Mouse (Mus musculus): ENCODE results near the gene Usp15. TPM values are rescaled to one million over a fixed set of nuclear protein-coding genes. Genes with fewer than 3 reads are reported as not detected.
"Not testable (repeated sequence)": the region's sequence is repeated elsewhere in the genome, so short reads cannot be mapped to it uniquely, and the experiment has no call there.

Gene Usp15
- 10 to 100 TPM; 75.2 to 92.7 TPM for total RNA-seq (2021)
- long read RNA-seq, experiment 1, full-length matches to known transcripts: 38 of 46 reads
- long read RNA-seq, experiment 1, partial matches to known transcripts: 3 of 46 reads
- long read RNA-seq, experiment 1, other reads (novel, unspliced or antisense): 5 of 46 reads
- long read RNA-seq, experiment 2, full-length matches to known transcripts: 121 of 138 reads
- long read RNA-seq, experiment 2, partial matches to known transcripts: 11 of 138 reads
- long read RNA-seq, experiment 2, other reads (novel, unspliced or antisense): 6 of 138 reads

DNA sequence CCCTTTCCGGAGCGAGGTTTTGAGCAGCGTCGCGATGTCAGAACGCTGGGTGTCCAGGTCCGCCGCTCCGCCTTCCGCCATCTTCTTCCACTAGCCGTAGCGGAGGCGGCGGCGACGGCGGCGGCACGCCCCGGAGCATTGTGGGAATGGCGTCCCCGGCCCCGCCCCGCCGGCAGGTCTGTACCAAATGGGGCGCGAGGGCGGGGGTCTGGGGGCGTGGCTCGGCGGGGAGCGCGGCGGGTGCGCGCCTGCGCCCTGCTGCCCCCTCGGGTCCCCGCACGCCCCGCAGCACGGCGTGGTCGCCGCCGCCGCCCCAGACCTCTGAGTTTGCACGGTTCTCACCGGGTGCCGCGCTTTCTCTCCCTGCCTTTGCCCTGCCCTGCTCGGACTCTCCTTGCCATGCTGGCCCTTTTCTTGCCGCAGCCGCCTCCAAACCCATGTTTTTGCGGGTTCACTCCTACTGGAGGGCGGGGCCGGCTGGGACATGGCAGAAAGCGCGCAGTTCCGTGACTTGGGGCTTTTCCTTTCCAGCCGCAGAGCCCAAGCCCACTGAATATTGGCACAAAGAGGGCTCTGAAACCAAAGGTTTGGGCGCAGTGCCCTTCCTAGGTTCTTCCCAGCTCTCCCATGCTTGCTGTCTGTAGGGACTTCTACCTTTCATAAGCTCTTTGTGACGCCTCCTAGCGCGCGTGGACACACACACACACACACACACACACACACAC is at the start of gene Usp15:
Gene Usp15, minus strand, starts transcription at position 161 of the 725 bp plus-strand sequence.
- DNase-seq (ENCODE audit: low spot score in 2 of 2): peak; percentile 91 to 94

DNA sequence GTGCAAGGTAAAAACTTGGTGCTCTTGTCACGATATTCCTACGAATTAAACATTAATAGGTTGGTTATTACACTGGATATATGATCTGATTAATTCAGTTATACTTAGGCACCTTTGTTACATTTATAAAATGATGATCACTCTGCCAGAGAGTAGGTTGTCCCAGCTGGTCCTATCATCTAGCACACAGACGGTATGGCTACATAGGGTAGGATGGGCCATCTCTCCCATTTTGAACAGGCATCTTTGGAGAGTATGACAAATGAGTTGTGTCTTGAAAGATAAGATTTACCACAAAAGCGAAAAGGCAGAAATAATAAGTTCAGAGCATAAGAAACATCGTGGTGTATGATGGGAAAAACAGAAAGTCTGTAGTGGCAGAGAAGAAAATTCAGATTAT is 32.6 kb upstream of the Usp15 start:
- DNase-seq (ENCODE audit: low spot score in 2 of 2): no peak

- no peak for DNase-seq (ENCODE audit: low spot score in 2 of 2)
Measured at GRCm38 (mm10) chr10:123222785-123223184, 26.0 kb upstream of the Usp15 start.

DNA sequence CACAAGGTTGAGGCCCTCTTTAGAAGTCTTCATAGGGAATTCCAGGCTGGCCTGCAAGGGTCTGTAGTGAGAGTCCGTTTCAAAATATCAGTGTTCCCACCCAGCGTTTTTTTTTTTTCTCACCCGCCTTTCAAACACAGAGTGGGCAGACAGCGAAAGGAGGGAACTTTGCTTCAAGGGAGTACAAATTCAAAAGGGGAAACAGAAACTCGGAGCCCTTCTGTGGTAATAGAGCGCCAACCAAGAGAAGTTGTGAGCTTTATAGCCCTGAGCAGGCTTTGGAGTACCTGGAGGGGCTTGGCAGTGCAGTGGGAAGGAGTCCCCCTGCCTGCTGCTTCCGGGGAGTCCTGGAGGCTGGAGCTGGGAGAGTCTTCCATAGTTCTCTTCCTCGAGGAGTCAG is 12.7 kb upstream of the Usp15 start:
- no peak for DNase-seq (ENCODE audit: low spot score in 2 of 2)

DNA sequence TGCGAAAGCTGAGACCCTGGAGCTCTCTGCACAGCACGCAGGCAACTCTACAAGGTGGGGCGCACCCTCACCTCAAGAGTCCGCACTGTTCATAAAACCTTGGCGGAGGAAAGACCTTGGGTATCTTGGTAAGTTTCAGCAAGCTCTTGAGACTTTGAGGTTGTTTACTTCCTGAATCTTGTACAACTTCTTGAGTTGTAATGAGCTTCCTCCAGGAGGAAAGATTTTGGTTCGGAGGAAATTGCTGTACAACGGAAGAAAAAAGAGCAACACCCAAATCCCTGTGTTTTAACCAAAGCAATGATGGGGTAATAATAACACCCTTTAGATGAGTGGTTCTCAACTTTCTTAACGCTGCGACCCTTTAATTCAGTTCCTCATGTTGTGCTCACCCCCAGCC is 11.5 kb upstream of the Usp15 start:
- no peak for DNase-seq (ENCODE audit: low spot score in 2 of 2)

GRCm38 (mm10) chr10:123206074-123206473 is 9.3 kb upstream of the Usp15 start:
- DNase-seq (ENCODE audit: low spot score in 2 of 2): no peak

GRCm38 (mm10) chr10:123205364-123205763 is 8.6 kb upstream of the Usp15 start:
- not testable (repeated sequence) for DNase-seq (ENCODE audit: low spot score in 2 of 2)

DNA sequence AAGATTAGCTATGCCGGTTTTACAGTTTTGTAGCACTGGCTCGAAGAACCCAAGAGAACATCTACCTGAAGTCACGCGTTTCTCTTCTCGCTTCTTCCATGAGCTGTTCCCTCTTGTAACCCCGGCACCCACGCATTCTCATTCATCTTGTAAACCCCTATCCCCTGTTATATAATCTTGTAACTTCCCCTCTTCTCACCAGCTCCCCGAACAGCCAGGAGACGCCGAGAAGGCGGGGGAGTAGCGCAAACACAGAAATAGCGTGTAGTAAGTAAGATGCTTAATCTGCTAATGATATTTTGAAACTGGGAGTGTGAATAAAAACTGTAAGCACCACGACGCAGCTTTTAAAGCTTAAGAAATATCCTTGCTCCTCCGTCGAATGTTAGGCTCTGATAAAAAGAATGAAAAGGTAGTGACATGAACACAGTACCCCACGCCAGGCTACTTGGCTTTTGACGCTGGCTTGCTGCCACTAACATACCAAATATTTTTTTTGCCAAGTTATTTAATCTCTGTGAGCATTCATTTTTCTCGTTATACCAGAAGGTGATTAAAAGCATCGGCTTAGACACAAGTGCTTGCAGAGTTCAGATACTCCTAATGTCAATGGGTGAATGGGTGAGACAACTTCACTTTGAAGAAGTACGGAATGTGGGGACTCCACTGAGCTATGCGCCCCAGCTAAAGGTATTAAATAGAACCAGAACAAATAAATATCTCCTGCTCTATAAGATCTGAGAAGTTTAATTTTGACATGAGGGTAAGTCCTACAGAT is 5.4 kb upstream of the Usp15 start:
- DNase-seq (ENCODE audit: low spot score in 2 of 2): no peak

DNA sequence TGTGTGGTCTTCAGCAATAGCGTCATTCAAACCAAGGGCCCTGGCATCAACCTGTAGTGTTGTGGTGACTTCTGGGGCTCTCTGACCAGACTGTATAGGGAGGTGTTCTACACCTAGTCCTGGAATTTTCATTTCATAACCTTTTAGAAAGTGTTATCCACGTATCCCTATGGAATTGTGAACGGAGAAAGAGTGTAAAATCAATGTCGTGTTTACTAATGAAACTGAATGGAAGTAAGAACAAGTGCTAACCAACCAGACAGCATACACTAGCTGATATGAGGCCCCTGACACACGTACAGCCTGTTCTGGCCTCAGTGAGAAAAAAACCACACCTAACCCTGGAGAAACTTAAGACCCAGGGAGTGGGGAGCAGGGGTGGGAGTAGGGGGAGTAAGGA is 4.6 kb upstream of the Usp15 start:
- DNase-seq (ENCODE audit: low spot score in 2 of 2): no peak

- DNase-seq (ENCODE audit: low spot score in 2 of 2): no peak
Measured at GRCm38 (mm10) chr10:123200996-123201395, 4.2 kb upstream of the Usp15 start.

GRCm38 (mm10) chr10:123200320-123200659 is 3.5 kb upstream of the Usp15 start:
- no peak for DNase-seq (ENCODE audit: low spot score in 2 of 2)

- DNase-seq (ENCODE audit: low spot score in 2 of 2): no peak
Measured at GRCm38 (mm10) chr10:123199615-123200319, 3.0 kb upstream of the Usp15 start.

GRCm38 (mm10) chr10:123199119-123199518 is 2.3 kb upstream of the Usp15 start:
- no peak for DNase-seq (ENCODE audit: low spot score in 2 of 2)

DNA sequence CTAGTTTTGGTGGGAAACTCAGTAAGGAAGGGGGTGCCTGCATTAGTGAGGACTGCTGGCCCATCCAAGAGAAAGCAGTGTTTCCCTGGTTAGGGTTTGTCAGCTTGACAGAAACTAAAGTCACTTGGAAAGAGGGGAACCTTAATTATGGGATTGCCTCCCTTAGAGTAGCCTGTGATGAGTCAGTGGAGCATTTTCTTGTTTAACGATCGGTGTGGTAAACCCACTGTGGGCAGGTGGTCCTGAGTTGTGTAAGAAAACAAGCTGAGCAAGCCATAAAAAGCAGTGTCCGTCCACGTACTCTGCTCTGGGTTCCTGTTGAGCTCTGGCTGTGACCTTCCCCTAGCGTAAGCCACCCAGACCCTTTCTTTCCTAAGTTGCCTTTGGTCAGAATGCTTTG is 1.4 kb upstream of the Usp15 start:
- DNase-seq (ENCODE audit: low spot score in 2 of 2): no peak

DNA sequence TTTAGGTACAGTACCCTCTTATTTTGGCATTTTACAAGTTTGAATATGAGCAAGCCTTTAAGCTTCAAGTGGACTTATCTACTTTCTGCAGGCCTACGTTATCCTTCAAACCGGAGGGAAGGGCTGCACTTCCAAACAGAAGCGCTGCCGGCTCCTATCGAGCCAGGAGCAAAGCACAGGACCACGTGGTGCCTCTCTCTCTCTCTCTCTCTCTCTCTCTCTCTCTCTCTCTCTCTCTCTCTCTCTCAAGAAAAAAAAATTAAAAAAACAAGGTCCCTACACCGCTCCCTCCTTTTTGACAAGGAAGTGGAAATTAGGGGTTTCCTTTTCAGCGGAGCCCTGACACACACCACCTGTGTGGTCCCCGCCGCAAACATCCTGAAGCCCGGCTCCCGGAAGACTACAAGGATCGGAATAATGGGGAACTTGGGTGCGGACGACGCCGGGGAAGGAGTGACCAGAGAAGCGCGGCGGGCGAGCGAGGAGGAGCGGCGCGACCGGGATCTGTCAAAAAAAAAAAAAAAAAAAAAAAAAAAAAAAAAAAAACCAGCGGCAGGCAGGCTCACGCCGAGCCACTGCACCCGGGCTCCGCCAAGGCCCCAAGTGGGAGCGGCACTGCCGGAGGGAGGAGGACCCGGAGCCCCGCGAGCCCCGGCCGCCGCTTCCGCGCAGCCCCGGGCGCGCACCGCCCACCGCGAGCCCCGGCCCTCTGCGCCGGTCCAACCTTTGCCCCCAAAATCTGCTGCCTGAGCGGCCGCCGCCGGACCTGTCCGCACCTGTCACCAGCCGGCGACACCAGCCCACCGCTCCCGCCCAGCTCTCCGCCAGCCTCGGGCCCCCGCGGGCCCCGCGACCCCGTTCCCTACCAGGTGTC is 597 bp downstream of the Usp15 start:
- DNase-seq (ENCODE audit: low spot score in 2 of 2): peak in 1 of 2 experiments; percentile 51

DNA sequence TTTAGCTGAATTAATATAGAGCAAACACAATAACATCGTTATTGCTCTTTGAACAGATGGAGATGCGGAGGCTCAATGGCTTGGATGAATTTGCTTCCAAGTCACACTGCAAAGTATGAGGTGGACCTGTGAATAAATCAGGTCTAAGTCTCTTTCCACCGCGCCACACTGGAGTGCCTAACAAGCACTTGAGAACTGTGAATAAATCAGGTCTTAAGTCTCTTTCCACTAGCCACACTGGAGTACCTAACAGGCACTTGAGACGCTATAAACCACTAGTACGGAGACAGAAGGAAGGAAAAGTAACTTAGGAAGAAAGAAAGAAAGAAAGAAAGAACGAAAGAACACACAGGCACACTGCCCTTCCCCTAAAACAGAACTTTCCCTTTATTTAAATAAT is 1.3 kb downstream of the Usp15 start:
- DNase-seq (ENCODE audit: low spot score in 2 of 2): no peak

GRCm38 (mm10) chr10:123191038-123191437 is 5.8 kb downstream of the Usp15 start:
- DNase-seq (ENCODE audit: low spot score in 2 of 2): no peak

- DNase-seq (ENCODE audit: low spot score in 2 of 2): no peak
Measured at GRCm38 (mm10) chr10:123187337-123187736, 9.5 kb downstream of the Usp15 start.

DNA sequence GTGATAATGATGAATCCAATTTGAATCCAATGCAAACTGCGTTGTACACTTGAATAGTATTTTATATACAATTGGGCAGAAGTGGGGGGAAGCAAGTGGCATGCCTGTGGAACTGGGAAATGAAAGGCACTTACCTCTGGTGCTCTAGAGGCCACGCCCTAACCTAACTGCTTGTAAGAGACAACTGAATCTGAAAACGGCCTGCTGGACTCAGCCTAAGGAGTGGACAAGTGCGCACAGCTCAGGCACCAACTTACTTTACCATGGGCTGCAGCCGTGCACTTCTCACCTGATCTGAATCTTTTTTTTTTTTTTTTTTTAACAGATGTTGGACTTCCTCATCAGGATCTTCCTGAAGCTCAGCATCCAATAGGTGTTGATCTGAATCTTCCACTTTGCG is 10.9 kb downstream of the Usp15 start:
- no peak for DNase-seq (ENCODE audit: low spot score in 2 of 2)

DNA sequence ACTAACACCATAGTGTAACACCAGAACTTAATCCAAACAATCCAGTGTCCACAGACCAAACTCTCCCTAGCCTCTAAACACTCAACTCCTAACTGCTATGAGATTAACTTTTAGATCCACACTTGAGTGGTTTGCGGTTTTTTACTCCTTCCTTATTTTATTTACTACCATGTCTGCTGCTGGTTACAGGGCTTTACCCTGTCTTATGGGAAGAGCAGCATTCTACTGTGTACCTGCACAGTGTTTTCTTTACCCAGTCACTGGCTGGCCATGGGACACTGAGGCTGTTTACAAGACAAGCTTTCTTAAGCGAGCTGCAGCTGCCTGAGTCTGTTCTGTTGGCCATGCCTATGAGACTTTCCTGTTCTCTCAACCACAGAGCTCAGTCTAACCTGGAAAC is 13.1 kb downstream of the Usp15 start:
- DNase-seq (ENCODE audit: low spot score in 2 of 2): no peak
